Mouse (Mus musculus) liver, adult 2 months (tissue): ENCODE measurements around the gene Znrf3. TPM values are rescaled to one million over a fixed set of nuclear protein-coding genes. Genes with fewer than 3 reads are reported as not detected.

Source experiments
- DNase-seq: peaks from one replicate; pipeline ENCODE4 v3.0.0-alpha.2; 2011; ENCODE audit warnings: low read depth, low spot score; ENCODE audit errors: extremely low read depth
- H3K27ac ChIP-seq: fragments of 200-500 bp; replicated peaks from 2 replicates; pipeline ENCODE4 v1.5.1; 2012; ENCODE audit warnings: low read depth, mild to moderate bottlenecking, control low read depth, inconsistent platforms, low read length; ENCODE audit not compliant: insufficient read depth
- H3K27me3 ChIP-seq: fragments of 200-500 bp; 2 replicates; pipeline ENCODE4 v1.6.1; 2012; ENCODE audit warnings: mild to moderate bottlenecking, moderate library complexity, low read length, inconsistent platforms; ENCODE audit not compliant: control insufficient read depth, insufficient read depth
- H3K36me3 ChIP-seq: fragments of 200-500 bp; 2 replicates; pipeline ENCODE4 v1.6.1; 2012; ENCODE audit warnings: low read length, inconsistent platforms; ENCODE audit not compliant: control insufficient read depth, insufficient read depth
- H3K4me1 ChIP-seq: fragments of 200-500 bp; 2 replicates; pipeline ENCODE4 v1.6.1; 2011; ENCODE audit warnings: low read length; ENCODE audit not compliant: control insufficient read depth, insufficient read depth
- H3K4me3 ChIP-seq: fragments of 200-500 bp; 2 replicates; pipeline ENCODE4 v1.5.1; 2011; ENCODE audit warnings: low read depth, mild to moderate bottlenecking, control low read depth, low read length, moderate library complexity; ENCODE audit not compliant: insufficient read depth
- H3K79me2 ChIP-seq: fragments of 200-500 bp; 2 replicates; pipeline ENCODE4 v1.6.1; 2012; ENCODE audit warnings: inconsistent platforms, mild to moderate bottlenecking, low read length, moderate library complexity; ENCODE audit not compliant: control insufficient read depth, insufficient read depth
- H3K9ac ChIP-seq: fragments of 200-500 bp; 2 replicates; pipeline ENCODE4 v1.6.1; 2012; ENCODE audit warnings: low read depth, mild to moderate bottlenecking, control low read depth, inconsistent platforms, low read length
- CTCF ChIP-seq: fragments of 200-500 bp; IDR thresholded peaks from 2 replicates; pipeline ENCODE4 v1.5.1; 2011; ENCODE audit warnings: low read depth, low read length, control low read depth
- POLR2A ChIP-seq: fragments of 200-500 bp; IDR thresholded peaks from 2 replicates; pipeline ENCODE4 v1.6.1; 2011; ENCODE audit warnings: low read length, control low read depth; ENCODE audit not compliant: insufficient read depth; ENCODE audit errors: extremely low read depth
- WGBS: fragments of 180-500 bp; shearing (Covaris S2); methylation state at CpG from one replicate; pipeline ENCODE4 v1.1.7; 2018; 5-methylcytosine and 5-hydroxymethylcytosine counted together
- polyA plus RNA-seq: library from polyadenylated mRNA; depleted of rRNA; stranded (reverse); fragments of >200 nt; gene quantifications from 2 replicates; pipeline ENCODE4 v1.2.3, GENCODE M21; 2012
- total RNA-seq: library from RNA; depleted of rRNA; stranded (reverse); fragments of >200 nt; gene quantifications from 2 replicates; pipeline ENCODE4 v1.2.3, GENCODE M21; 2014

The Znrf3 gene
- total and polyA plus RNA-seq, 2 experiments: 4.5 to 4.6 TPM

DNA sequence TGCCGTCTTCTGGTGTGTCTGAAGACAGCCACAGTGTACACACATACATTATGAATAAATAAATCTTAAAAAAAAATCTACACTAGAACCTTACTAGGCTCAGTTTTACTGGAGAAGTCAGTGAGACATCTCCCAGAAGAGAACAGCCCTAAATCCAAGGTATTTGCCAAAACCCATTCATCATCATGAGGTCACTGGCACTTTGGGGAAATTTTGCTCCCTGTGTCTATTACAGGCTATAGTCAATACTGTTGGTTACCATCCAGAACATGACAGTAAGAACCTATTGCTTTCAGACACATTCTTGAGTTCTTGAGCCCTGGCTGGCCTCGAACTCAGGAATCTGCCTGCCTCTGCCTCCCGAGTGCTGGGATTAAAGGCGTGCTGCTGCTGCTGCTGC is 113.8 kb downstream of the Znrf3 start:
- 95% methylated on average over 4 of the region's 4 CpGs for WGBS
- Histone ChIP-seq H3K27ac (no peak overlapping the region), H3K9ac (no peak overlapping the region), H3K4me3 (no peak overlapping the region), H3K79me2 (no peaks in the 10 kb centered on the region; the same call in 1 of the 2 replicates), H3K27me3 (no peaks in the 10 kb centered on the region), H3K4me1 (peaks cover 4% of the 10 kb centered on the region; the same call in 1 of the 2 replicates), H3K36me3 (peaks cover 3% of the 10 kb centered on the region; the same call in 1 of the 2 replicates)
- no peak for DNase-seq
- no peak for TF ChIP-seq POLR2A
- TF ChIP-seq CTCF: no peak

DNA sequence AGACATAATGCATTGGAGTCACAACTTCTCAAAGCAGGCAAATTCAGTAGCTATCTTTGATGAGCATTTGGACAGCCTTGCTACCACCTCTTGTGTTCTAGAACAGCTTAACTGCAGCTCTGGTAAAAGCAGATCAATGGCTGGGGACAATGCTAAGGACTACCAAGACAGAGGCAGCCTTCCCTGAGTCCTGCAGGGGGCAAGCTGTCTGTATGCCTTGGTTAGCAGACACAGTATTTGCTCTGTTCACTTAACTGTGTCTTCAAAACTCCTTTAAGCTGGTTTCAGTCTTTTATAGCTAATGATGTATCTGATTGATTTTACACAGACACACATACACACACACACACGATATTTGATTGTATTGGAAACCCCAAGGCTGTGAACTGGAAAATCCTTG is 117.0 kb downstream of the Znrf3 start:
- 72% methylated on average over 1 of the region's 1 CpGs for WGBS
- DNase-seq: no peak
- Histone ChIP-seq H3K27me3 (no peaks in the 10 kb centered on the region), H3K36me3 (no peaks in the 10 kb centered on the region), H3K27ac (no peak overlapping the region), H3K9ac (no peak overlapping the region), H3K79me2 (no peaks in the 10 kb centered on the region; the same call in 1 of the 2 replicates), H3K4me3 (no peak overlapping the region), H3K4me1 (peaks cover 4% of the 10 kb centered on the region; the same call in 1 of the 2 replicates)
- no peak for TF ChIP-seq POLR2A
- TF ChIP-seq CTCF: no peak

- H3K27me3 ChIP-seq: no peaks in the 10 kb centered on the region
- DNase-seq: peak; percentile 85
- H3K4me3 ChIP-seq: no peak overlapping the region
- H3K4me1 ChIP-seq: peaks cover 4% of the 10 kb centered on the region; the same call in 1 of the 2 replicates
- H3K36me3 ChIP-seq: no peaks in the 10 kb centered on the region
- 23% methylated on average over 3 of the region's 3 CpGs for WGBS
- no peaks in the 10 kb centered on the region for H3K79me2 ChIP-seq
- H3K27ac ChIP-seq: no peak overlapping the region; the same call in 1 of the 2 replicates
- no peak overlapping the region for H3K9ac ChIP-seq
- TF ChIP-seq POLR2A (no peak), CTCF (no peak)
These were observed 118.4 kb downstream of the Znrf3 start for GRCm38 (mm10) chr11:5326252-5326651.

DNA sequence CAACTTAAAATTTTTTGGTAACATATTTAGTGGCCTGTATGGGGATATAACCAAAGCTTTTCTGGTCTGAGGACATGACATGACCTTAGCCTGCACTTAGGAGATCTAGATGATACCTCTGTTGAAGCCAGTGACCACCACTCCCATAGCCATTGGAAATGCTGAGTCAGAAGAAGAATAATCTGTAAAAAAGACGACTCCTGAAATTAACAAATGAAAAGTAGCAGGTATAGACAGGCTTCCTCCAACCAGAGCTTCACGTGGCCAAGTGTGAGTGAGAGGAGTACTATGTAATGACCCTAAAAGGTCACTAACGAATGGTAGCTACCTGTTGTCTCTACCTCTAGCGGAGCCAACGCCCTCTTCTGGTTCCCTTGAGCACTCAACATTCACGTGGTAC is 119.4 kb downstream of the Znrf3 start:
- no peak for TF ChIP-seq CTCF
- no peak for TF ChIP-seq POLR2A
- peaks cover 4% of the 10 kb centered on the region; the same call in 1 of the 2 replicates for H3K4me1 ChIP-seq
- H3K79me2 ChIP-seq: no peaks in the 10 kb centered on the region
- no peaks in the 10 kb centered on the region for H3K36me3 ChIP-seq
- H3K9ac ChIP-seq: no peak overlapping the region
- H3K4me3 ChIP-seq: no peak overlapping the region
- no peaks in the 10 kb centered on the region for H3K27me3 ChIP-seq
- H3K27ac ChIP-seq: no peak overlapping the region
- 93% methylated on average over 6 of the region's 6 CpGs for WGBS
- DNase-seq: no peak

DNA sequence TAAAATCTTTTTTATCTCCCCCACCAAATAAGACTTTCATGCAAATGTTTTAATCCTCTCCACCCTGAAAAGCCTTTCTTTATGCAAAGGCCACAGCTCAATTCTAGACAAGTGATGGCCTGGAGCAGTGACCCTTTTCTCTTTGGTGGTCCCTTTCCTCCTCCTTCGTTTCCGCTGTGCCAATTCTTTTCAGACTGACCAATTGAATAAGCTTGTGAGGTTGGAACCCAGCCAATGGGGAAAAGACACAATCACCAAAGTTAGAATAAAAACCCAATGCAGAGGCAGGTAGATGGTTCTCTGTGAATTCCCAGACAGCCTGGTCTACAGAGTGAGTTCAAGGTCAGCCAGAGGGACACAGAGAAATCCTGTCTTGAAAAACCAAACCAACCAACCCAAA is 120.4 kb downstream of the Znrf3 start:
- Histone ChIP-seq H3K27me3 (no peaks in the 10 kb centered on the region), H3K9ac (no peak overlapping the region), H3K4me1 (peaks cover 4% of the 10 kb centered on the region; the same call in 1 of the 2 replicates), H3K36me3 (no peaks in the 10 kb centered on the region), H3K27ac (no peak overlapping the region), H3K4me3 (no peak overlapping the region), H3K79me2 (no peaks in the 10 kb centered on the region)
- DNase-seq: no peak
- WGBS: 88% methylated on average over 2 of the region's 2 CpGs
- TF ChIP-seq POLR2A: no peak

DNA sequence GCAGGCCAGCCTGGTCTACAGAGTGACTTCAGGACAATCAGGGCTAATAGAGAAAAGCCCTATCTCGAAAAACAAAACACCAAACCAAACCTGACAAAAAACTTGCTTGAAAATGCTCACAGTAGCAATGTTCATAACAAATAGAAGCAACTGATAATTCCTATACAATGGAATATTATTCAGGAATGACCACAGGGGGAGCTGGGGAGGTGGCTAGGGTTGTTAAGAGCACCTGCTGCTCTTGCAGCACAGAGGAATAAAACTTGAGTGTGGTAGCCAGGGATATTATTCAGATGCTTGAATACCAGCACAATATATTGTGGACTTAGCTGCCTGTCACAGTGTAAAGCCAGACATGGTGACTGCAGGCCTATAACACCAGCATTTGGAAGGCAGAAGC is 123.0 kb downstream of the Znrf3 start:
- no peaks in the 10 kb centered on the region for H3K79me2 ChIP-seq
- no peak overlapping the region for H3K9ac ChIP-seq
- H3K4me3 ChIP-seq: no peak overlapping the region
- TF ChIP-seq POLR2A (no peak), CTCF (no peak)
- no peaks in the 10 kb centered on the region for H3K27me3 ChIP-seq
- DNase-seq: no peak
- no peaks in the 10 kb centered on the region for H3K36me3 ChIP-seq
- 90% methylated on average over 1 of the region's 1 CpGs for WGBS
- peaks cover 4% of the 10 kb centered on the region; the same call in 1 of the 2 replicates for H3K4me1 ChIP-seq
- H3K27ac ChIP-seq: no peak overlapping the region
